Mouse (Mus musculus) small intestine, adult 10 weeks (tissue): ENCODE data around the gene Gm648. TPM values are rescaled to one million over a fixed set of nuclear protein-coding genes. Genes with fewer than 3 reads are reported as not detected.

Experiments used
- polyA plus RNA-seq: library from polyadenylated mRNA; stranded (reverse); fragments of 350-450 nt; fragmentation: Illumina TruSeq; extraction: RNeasy Lipid Tissue Mini Kit (QIAGEN cat#74804); gene quantifications from one replicate; pipeline ENCODE4 v1.2.3, GENCODE M21; 2014; ENCODE audit warnings: low replicate concordance

Gm648 gene
- polyA plus RNA-seq: not detected

DNA sequence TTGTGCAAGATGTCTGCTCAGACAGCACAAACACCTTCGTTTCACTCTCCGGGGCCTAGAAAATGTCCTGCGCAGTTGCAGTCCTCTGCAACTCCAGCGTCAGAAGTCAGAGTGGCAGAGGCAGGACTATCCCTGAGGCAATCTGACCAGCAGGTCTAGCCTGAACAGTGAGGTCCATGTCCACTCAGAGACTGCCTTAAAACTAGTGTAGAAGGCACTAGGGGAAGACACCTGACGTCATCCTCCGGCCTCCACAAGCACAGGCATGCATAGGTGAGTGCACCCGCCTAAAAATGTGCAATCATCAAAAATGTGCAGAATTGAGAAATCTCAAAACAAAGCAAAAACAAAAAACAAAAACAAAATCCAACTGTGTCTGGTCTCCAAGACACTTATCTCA is at the start of gene Gm648:
TSS of gene Gm648 (minus strand) at position 101 of the 400 bp plus-strand sequence.

DNA sequence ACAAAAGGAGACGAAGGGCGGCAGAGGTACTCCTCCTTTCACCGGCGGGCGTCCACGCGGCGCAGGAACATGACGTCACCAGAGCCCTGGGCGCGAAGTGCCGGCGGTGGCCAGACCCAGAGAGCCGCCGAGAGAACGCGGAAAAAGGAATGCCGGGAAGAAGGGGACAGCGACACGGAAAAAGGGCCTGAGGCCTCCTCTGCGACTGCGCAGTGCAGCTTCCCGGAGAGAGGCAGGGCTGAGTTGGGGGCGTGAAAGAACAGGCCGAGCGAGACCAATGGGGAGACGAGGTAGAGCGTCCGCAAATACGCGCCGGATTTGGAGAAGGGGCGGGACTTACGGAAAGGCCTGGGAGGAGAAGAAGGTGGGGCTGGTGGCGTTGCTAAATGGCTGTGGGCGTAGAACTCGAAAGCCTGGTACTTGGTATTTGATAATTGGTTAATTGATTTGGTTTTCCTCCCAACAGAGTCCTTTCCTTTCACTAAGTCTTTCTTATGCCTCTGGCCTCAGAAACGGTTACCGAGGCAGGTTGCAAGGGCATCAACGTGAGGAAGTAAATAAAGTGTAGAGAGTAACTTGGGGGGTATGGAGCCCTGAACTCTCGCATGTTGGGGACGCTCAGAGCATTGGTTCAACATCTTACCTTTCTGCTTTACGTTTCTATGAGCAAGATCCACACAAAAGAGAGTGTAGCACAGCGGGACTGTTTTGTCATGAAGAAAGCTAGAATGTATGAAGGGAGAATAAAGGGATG is 48.7 kb upstream of the Gm648 start, which contains the start of gene Mmgt1:
TSS of gene Mmgt1 (minus strand) at position 183 of the 754 bp plus-strand sequence.

DNA sequence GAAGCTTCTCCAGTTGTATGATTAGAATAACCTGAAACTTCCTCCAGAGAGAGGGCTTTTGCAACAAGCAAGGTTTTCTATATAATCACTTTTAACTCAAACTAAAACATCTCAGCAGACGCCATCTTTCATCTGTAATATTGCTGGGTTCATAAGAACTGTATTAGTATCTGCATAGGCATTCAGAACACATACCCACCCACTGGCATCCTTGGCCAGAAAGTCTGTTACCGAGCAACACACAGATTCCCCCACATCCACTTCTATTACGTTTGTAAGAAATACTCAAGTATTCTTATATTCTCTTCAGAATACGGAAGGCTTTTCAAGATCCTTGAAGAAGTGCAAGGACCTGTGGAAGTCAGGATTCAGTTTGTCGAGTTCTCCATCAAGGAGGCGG is 25.0 kb downstream of the Gm648 start, which contains the start of gene Gm10477:
TSS of gene Gm10477 (plus strand) at position 301 of the 400 bp plus-strand sequence.

Other genes starting within 250 kb of the Gm648 start
- gene Zfp449, start 203.2 kb downstream of the Gm648 start, polyA plus RNA-seq: 2.0 TPM
- not detected for gene Smim10l2a, start 175.0 kb downstream of the Gm648 start, polyA plus RNA-seq
- not detected for gene Gm2174, start 101.6 kb downstream of the Gm648 start, polyA plus RNA-seq
- 36.9 TPM for gene Ints6l, start 94.7 kb downstream of the Gm648 start, polyA plus RNA-seq
- not detected for gene Gm10477, start 24.9 kb downstream of the Gm648 start, polyA plus RNA-seq
- gene Mmgt1, start 48.5 kb upstream of the Gm648 start, polyA plus RNA-seq: 82.1 TPM
- 24.6 TPM for gene Slc9a6, start 60.2 kb upstream of the Gm648 start, polyA plus RNA-seq
- 68.3 TPM for gene Fhl1, start 182.2 kb upstream of the Gm648 start, polyA plus RNA-seq